Mouse (Mus musculus) hindbrain, embryonic 16.5 days (tissue): Measurements from ENCODE around the gene Adprhl1. TPM values are rescaled to one million over a fixed set of nuclear protein-coding genes. Genes with fewer than 3 reads are reported as not detected.

Experiments used
- ATAC-seq: fragments of 200-750 bp; cut with Nextera tagmentation; 2 replicates; pipeline ENCODE4 v1.8.0; 2017; ENCODE audit warnings: moderate TSS enrichment, moderate library complexity
- H3K27ac ChIP-seq: fragments of 300-500 bp; sonication (generic); 2 replicates; pipeline ENCODE4 v1.5.1; 2014; ENCODE audit warnings: low read depth, mild to moderate bottlenecking, control low read depth, low read length, moderate library complexity
- H3K27me3 ChIP-seq: fragments of 300-500 bp; sonication (generic); replicated peaks from 2 replicates; pipeline ENCODE4 v1.6.1; 2014; ENCODE audit warnings: low read length; ENCODE audit not compliant: control insufficient read depth, insufficient read depth
- H3K36me3 ChIP-seq: fragments of 300-500 bp; sonication (generic); 2 replicates; pipeline ENCODE4 v1.6.1; 2014; ENCODE audit warnings: mild to moderate bottlenecking, low read length, moderate library complexity, mixed read lengths; ENCODE audit not compliant: control insufficient read depth, insufficient read depth
- H3K4me1 ChIP-seq: fragments of 300-500 bp; sonication (generic); 2 replicates; pipeline ENCODE4 v1.6.1; 2014; ENCODE audit warnings: low read depth, low read length; ENCODE audit not compliant: control insufficient read depth, insufficient read depth
- H3K4me2 ChIP-seq: fragments of 300-500 bp; sonication (generic); 2 replicates; pipeline ENCODE4 v1.6.1; 2014; ENCODE audit warnings: mild to moderate bottlenecking, low read length, control low read depth, moderate library complexity
- H3K4me3 ChIP-seq: fragments of 300-500 bp; sonication (generic); 2 replicates; pipeline ENCODE4 v1.5.1; 2014; ENCODE audit warnings: mild to moderate bottlenecking, low read length, control low read depth, moderate library complexity
- H3K9ac ChIP-seq: fragments of 300-500 bp; sonication (generic); 2 replicates; pipeline ENCODE4 v1.6.1; 2014; ENCODE audit warnings: low read depth, mild to moderate bottlenecking, control low read depth, low read length, moderate library complexity
- H3K9me3 ChIP-seq: fragments of 300-500 bp; sonication (generic); 2 replicates; pipeline ENCODE4 v1.6.1; 2014; ENCODE audit warnings: mild to moderate bottlenecking, low read length, moderate library complexity; ENCODE audit not compliant: control insufficient read depth
- WGBS: fragments of 180-500 bp; shearing (Covaris S2); extraction: QIAGEN DNeasy Blood & Tissue Kit; methylation state at CpG from one replicate; pipeline ENCODE4 v1.1.7; 2014; 5-methylcytosine and 5-hydroxymethylcytosine counted together
- polyA plus RNA-seq: library from polyadenylated mRNA; unstranded; fragments of >200 nt; fragmentation: Nextera tagmentation; extraction: Ambion mirVana; gene quantifications from 2 replicates; pipeline ENCODE4 v1.2.1, GENCODE M21; 2015

Adprhl1 gene
- polyA plus RNA-seq, 1 experiment from 2014 or later = 0.60 TPM

GRCm38 (mm10) chr8:13218441-13218840 lies 35.5 kb downstream of the Adprhl1 start:
- no peak overlapping the region for H3K4me2 ChIP-seq
- no peaks in the 10 kb centered on the region for H3K27me3 ChIP-seq
- H3K36me3 ChIP-seq = no peaks in the 10 kb centered on the region
- no peak overlapping the region for H3K9ac ChIP-seq
- no peaks in the 10 kb centered on the region for H3K9me3 ChIP-seq
- WGBS = 84% methylated on average over 4 of the region's 4 CpGs
- ATAC-seq = no peak
- peaks cover 3% of the 10 kb centered on the region; the same call in 1 of the 2 replicates for H3K4me1 ChIP-seq
- no peak overlapping the region for H3K27ac ChIP-seq
- H3K4me3 ChIP-seq = no peak overlapping the region

- Histone ChIP-seq H3K4me2 (no peak overlapping the region), H3K4me3 (no peak overlapping the region)
These were observed 36.0 kb downstream of the Adprhl1 start for GRCm38 (mm10) chr8:13217986-13218385.

GRCm38 (mm10) chr8:13217093-13217492 lies 36.9 kb downstream of the Adprhl1 start:
- ATAC-seq = no peak
- H3K9ac ChIP-seq = no peak overlapping the region
- H3K36me3 ChIP-seq = no peaks in the 10 kb centered on the region
- no peak overlapping the region for H3K4me2 ChIP-seq
- H3K27ac ChIP-seq = no peak overlapping the region
- no peaks in the 10 kb centered on the region for H3K27me3 ChIP-seq
- no peaks in the 10 kb centered on the region for H3K9me3 ChIP-seq
- 45% methylated on average over 5 of the region's 5 CpGs for WGBS
- peaks cover 7% of the 10 kb centered on the region for H3K4me1 ChIP-seq
- no peak overlapping the region for H3K4me3 ChIP-seq

More at GRCm38 (mm10) chr8:13217986-13218385, 36.0 kb downstream of the Adprhl1 start:
- Histone ChIP-seq H3K9ac (no peak overlapping the region), H3K9me3 (no peaks in the 10 kb centered on the region), H3K36me3 (no peaks in the 10 kb centered on the region), H3K27me3 (no peaks in the 10 kb centered on the region), H3K27ac (no peak overlapping the region), H3K4me1 (peaks cover 7% of the 10 kb centered on the region)
- no peak for ATAC-seq

- Histone ChIP-seq H3K36me3 (no peaks in the 10 kb centered on the region), H3K4me1 (peaks cover 7% of the 10 kb centered on the region), H3K9me3 (no peaks in the 10 kb centered on the region), H3K4me2 (no peak overlapping the region), H3K4me3 (no peak overlapping the region), H3K9ac (no peak overlapping the region), H3K27ac (no peak overlapping the region), H3K27me3 (no peaks in the 10 kb centered on the region)
- 83% methylated on average over 8 of the region's 8 CpGs for WGBS
- no peak for ATAC-seq
These were observed 37.6 kb downstream of the Adprhl1 start for GRCm38 (mm10) chr8:13216386-13216785.

- Histone ChIP-seq H3K4me3 (no peak overlapping the region), H3K27ac (no peak overlapping the region), H3K4me2 (no peak overlapping the region), H3K9me3 (no peaks in the 10 kb centered on the region), H3K36me3 (no peaks in the 10 kb centered on the region), H3K4me1 (peaks cover 7% of the 10 kb centered on the region), H3K9ac (no peak overlapping the region), H3K27me3 (no peaks in the 10 kb centered on the region)
- 27% methylated on average over 10 of the region's 10 CpGs for WGBS
- peak; percentile 71 for ATAC-seq
These were observed 40.3 kb downstream of the Adprhl1 start for GRCm38 (mm10) chr8:13213479-13214268.

- Histone ChIP-seq H3K27ac (no peak overlapping the region), H3K4me2 (no peak overlapping the region), H3K9ac (no peak overlapping the region), H3K36me3 (no peaks in the 10 kb centered on the region), H3K27me3 (no peaks in the 10 kb centered on the region), H3K4me3 (no peak overlapping the region), H3K4me1 (peaks cover 7% of the 10 kb centered on the region), H3K9me3 (no peaks in the 10 kb centered on the region)
- 45% methylated on average over 1 of the region's 1 CpGs for WGBS
- no peak for ATAC-seq
These were observed 44.2 kb downstream of the Adprhl1 start for GRCm38 (mm10) chr8:13209770-13210169.

- H3K9ac ChIP-seq = no peak overlapping the region
- no peaks in the 10 kb centered on the region for H3K27me3 ChIP-seq
- H3K4me3 ChIP-seq = no peak overlapping the region
- H3K36me3 ChIP-seq = no peaks in the 10 kb centered on the region
- 51% methylated on average over 6 of the region's 6 CpGs for WGBS
- no peak for ATAC-seq
- no peak overlapping the region for H3K27ac ChIP-seq
- no peaks in the 10 kb centered on the region for H3K9me3 ChIP-seq
- peaks cover 6% of the 10 kb centered on the region for H3K4me1 ChIP-seq
- no peak overlapping the region for H3K4me2 ChIP-seq
These were observed 45.2 kb downstream of the Adprhl1 start for GRCm38 (mm10) chr8:13208627-13209355.

- no peaks in the 10 kb centered on the region; the same call in 1 of the 2 replicates for H3K4me1 ChIP-seq
- WGBS = 40% methylated on average over 5 of the region's 5 CpGs
- peaks cover 16% of the 10 kb centered on the region for H3K27me3 ChIP-seq
- H3K9ac ChIP-seq = no peak overlapping the region
- no peaks in the 10 kb centered on the region for H3K9me3 ChIP-seq
- no peak overlapping the region for H3K4me2 ChIP-seq
- no peak overlapping the region for H3K27ac ChIP-seq
- no peak overlapping the region for H3K4me3 ChIP-seq
- no peaks in the 10 kb centered on the region for H3K36me3 ChIP-seq
- no peak for ATAC-seq
These were observed 47.7 kb downstream of the Adprhl1 start for GRCm38 (mm10) chr8:13206290-13206689.

- ATAC-seq = no peak
- WGBS = 83% methylated on average over 5 of the region's 5 CpGs
- H3K36me3 ChIP-seq = no peaks in the 10 kb centered on the region
These were observed 48.7 kb downstream of the Adprhl1 start for GRCm38 (mm10) chr8:13205311-13205710.

More at GRCm38 (mm10) chr8:13205311-13205710, 48.7 kb downstream of the Adprhl1 start:
- Histone ChIP-seq H3K9ac (no peak overlapping the region), H3K4me3 (no peak overlapping the region), H3K27me3 (peaks cover 16% of the 10 kb centered on the region), H3K9me3 (no peaks in the 10 kb centered on the region), H3K4me1 (peaks cover 6% of the 10 kb centered on the region), H3K4me2 (no peak overlapping the region), H3K27ac (no peak overlapping the region)
